Mouse (Mus musculus) lung, embryonic 14.5 days (tissue): ENCODE measurements around the gene Mras. TPM values are rescaled to one million over a fixed set of nuclear protein-coding genes. Genes with fewer than 3 reads are reported as not detected.

Experiments
- ATAC-seq: fragments of 200-750 bp; cut with Nextera tagmentation; 2 replicates; pipeline ENCODE4 v1.8.0; 2017; ENCODE audit warnings: mild to moderate bottlenecking, moderate TSS enrichment, moderate library complexity; ENCODE audit not compliant: insufficient read depth
- DNase-seq: peaks from one replicate; pipeline ENCODE4 v3.0.0-alpha.2; 2015
- H3K27ac ChIP-seq: fragments of 300-500 bp; sonication (generic); 2 replicates; pipeline ENCODE4 v1.5.1; 2014; ENCODE audit warnings: low read depth, mild to moderate bottlenecking, moderate library complexity
- H3K27me3 ChIP-seq: fragments of 300-500 bp; sonication (generic); 2 replicates; pipeline ENCODE4 v1.6.1; 2014; ENCODE audit warnings: low read length, control low read depth; ENCODE audit not compliant: insufficient read depth
- H3K36me3 ChIP-seq: fragments of 300-500 bp; sonication (generic); 2 replicates; pipeline ENCODE4 v1.6.1; 2014; ENCODE audit warnings: control low read depth; ENCODE audit not compliant: insufficient read depth
- H3K4me1 ChIP-seq: fragments of 300-500 bp; sonication (generic); 2 replicates; pipeline ENCODE4 v1.6.1; 2014; ENCODE audit warnings: antibody characterized with exemption, control low read depth; ENCODE audit not compliant: insufficient read depth
- H3K4me2 ChIP-seq: fragments of 300-500 bp; sonication (generic); 2 replicates; pipeline ENCODE4 v1.6.1; 2014; ENCODE audit warnings: mild to moderate bottlenecking
- H3K4me3 ChIP-seq: fragments of 300-500 bp; sonication (generic); 2 replicates; pipeline ENCODE4 v1.5.1; 2014; ENCODE audit warnings: low read depth, low read length
- H3K9ac ChIP-seq: fragments of 300-500 bp; sonication (generic); 2 replicates; pipeline ENCODE4 v1.6.1; 2014
- H3K9me3 ChIP-seq: fragments of 300-500 bp; sonication (generic); 2 replicates; pipeline ENCODE4 v1.6.1; 2016; ENCODE audit warnings: low read depth, low read length, control low read depth
- CTCF ChIP-seq: IDR thresholded peaks from 2 replicates; pipeline ENCODE4 v1.5.1; 2016; ENCODE audit warnings: antibody characterized with exemption, low read depth
- WGBS: fragments of 180-500 bp; shearing (Covaris S2); extraction: QIAGEN DNeasy Blood & Tissue Kit; methylation state at CpG from one replicate; pipeline ENCODE4 v1.1.7; 2014; 5-methylcytosine and 5-hydroxymethylcytosine counted together
- polyA plus RNA-seq: library from polyadenylated mRNA; unstranded; fragments of >200 nt; fragmentation: Nextera tagmentation; extraction: Ambion mirVana; gene quantifications from 2 replicates; pipeline ENCODE4 v1.2.1, GENCODE M21; 2014

The Mras gene
- polyA plus RNA-seq, 1 experiment from 2014 or later, result 12.2 TPM

DNA sequence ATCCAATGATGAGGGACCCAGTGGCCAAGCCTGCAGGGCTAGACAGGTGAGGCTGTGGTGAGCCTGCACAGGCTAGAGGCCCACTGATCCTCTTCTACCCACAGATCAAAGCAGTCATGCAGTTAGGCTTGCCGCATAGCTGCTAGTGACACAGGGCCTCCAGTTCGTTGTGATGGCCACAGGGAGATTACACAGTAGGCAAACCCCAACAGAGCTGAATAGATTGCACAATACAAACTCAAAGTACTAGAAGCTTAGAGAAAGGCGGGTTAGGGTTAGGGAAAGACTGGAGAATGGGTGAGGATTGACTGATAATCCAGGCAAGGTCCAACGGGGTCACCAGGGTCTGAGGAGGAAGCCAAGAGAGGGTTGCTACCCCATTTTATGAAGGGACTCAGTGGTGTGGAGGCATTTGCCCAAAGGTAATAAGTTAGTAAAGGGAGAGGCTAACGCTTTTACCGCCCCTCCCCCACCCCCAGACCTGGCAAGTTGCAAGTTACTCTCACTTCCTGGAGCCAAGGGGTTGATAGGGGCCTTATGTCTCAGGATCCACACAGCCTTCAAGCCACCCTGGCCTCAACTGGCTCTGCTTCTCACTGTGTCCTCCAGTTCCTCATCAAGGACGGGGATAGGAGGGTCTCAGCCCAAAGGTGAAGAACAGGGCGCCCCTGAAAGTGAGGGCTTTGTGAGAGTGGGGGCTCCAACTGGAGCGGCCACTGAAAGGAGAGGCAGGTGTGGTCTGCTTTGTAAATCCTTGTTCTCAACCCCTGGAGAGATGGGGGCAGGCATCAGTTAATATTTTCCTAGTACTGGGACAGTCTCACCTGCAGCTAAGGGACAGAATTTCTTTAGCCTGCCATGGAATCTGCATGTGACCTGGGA, 13.2 kb downstream of the Mras start:
- TF ChIP-seq CTCF, result no peak
- ATAC-seq (0 out of 2 replicates have a peak, but pooled peaks have one; percentile 9), DNase-seq (no peak)
- Histone ChIP-seq H3K4me1 (no peaks in the 10 kb centered on the region), H3K4me2 (no peak overlapping the region), H3K9ac (no peak overlapping the region), H3K36me3 (no peaks in the 10 kb centered on the region), H3K27ac (no peak overlapping the region), H3K27me3 (no peaks in the 10 kb centered on the region), H3K9me3 (no peaks in the 10 kb centered on the region), H3K4me3 (no peak overlapping the region)
- WGBS, result 58% methylated on average over 9 of the region's 9 CpGs

DNA sequence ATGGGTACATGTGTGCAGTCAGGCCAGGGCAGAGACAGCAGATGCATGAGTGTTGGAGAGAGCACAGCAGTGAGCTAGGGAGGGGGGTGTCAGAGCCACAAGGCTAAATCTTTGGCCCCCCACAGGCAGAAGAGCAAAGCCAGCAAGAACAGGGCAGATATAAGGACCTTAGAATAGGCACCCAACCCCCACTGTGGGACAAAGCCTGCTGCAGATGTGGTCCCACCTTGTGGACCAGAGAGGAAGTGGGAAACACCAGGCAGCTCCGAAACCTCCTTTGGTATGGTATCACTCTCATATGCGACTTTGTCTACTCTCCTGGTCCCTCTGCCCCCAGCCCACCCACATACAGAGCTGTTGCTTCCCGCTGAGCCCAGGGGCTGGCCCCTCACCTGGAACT, 15.3 kb downstream of the Mras start:
- WGBS, result 68% methylated on average over 3 of the region's 3 CpGs
- Histone ChIP-seq H3K9ac (no peak overlapping the region), H3K4me1 (no peaks in the 10 kb centered on the region), H3K27me3 (no peaks in the 10 kb centered on the region), H3K36me3 (no peaks in the 10 kb centered on the region), H3K27ac (no peak overlapping the region), H3K9me3 (no peaks in the 10 kb centered on the region), H3K4me3 (no peak overlapping the region), H3K4me2 (no peak overlapping the region)
- DNase-seq (no peak), ATAC-seq (no peak)
- no peak for TF ChIP-seq CTCF

DNA sequence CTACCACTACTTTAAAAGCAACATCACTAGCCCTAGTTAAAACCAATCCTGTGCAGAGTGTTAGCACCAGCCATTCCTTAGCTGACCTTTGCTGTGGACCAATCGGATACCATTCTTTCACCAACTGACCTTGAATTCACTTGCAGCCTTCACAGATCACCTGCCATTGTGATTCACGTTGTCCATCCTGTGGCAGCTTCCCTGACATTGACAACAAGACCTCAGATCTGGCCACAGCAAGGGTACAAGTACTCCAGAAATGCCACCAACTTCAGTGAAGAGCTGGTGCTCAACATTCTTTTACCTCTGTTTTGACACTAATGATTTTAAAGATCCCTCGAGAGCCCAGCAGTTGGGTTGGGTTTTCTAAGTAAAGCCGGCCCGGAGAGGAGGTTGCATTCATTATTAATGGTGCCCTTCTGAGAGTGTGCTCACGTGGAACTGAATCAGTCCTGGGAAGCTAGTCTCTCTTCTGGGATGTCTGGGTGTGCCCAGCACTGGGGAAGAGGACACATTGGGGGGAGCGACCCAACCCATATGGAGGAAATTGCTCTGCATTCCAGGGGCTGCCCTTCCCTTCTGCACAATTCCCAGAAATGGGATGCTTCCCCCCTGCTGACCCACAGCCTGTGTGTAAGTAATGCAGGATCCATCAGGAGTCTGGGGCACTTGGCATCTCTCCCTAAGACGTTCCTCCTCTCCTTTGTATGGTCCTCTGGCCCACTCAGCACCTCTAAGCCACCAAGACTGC, 17.1 kb downstream of the Mras start:
- no peaks in the 10 kb centered on the region for H3K36me3 ChIP-seq
- 69% methylated on average over 8 of the region's 8 CpGs for WGBS
- TF ChIP-seq CTCF, result no peak
- no peaks in the 10 kb centered on the region for H3K9me3 ChIP-seq
- no peak overlapping the region for H3K4me3 ChIP-seq
- DNase-seq (no peak), ATAC-seq (no peak; the same call in 1 of the 2 replicates)
- no peaks in the 10 kb centered on the region for H3K4me1 ChIP-seq
- H3K27me3 ChIP-seq, result no peaks in the 10 kb centered on the region
- H3K9ac ChIP-seq, result no peak overlapping the region
- H3K27ac ChIP-seq, result no peak overlapping the region
- no peak overlapping the region for H3K4me2 ChIP-seq

DNA sequence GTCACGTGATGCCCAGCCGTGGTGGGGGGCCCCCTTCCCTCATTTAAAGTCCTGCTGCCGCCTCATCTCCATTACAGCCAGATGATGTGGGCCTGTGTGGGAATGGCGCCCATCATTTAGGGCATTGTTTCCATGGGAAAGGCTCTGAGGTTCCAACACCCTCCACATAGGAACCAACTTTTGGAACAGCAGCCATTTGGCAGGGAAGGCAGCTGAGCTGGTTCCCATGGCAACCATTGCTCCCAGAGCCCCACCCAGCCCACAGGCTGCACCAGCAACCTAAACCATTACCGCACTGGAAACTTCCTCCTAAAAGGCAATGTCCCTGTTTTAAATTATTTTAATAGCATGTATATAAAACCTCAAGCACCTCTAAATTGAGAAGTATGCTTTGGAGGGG, 18.8 kb downstream of the Mras start:
- no peak overlapping the region for H3K4me2 ChIP-seq
- no peaks in the 10 kb centered on the region for H3K36me3 ChIP-seq
- H3K4me1 ChIP-seq, result no peaks in the 10 kb centered on the region
- H3K27ac ChIP-seq, result no peak overlapping the region
- ATAC-seq (no peak), DNase-seq (no peak)
- H3K9ac ChIP-seq, result no peak overlapping the region
- no peaks in the 10 kb centered on the region for H3K27me3 ChIP-seq
- no peak overlapping the region for H3K4me3 ChIP-seq
- WGBS, result 73% methylated on average over 5 of the region's 5 CpGs
- H3K9me3 ChIP-seq, result no peaks in the 10 kb centered on the region
- no peak for TF ChIP-seq CTCF

DNA sequence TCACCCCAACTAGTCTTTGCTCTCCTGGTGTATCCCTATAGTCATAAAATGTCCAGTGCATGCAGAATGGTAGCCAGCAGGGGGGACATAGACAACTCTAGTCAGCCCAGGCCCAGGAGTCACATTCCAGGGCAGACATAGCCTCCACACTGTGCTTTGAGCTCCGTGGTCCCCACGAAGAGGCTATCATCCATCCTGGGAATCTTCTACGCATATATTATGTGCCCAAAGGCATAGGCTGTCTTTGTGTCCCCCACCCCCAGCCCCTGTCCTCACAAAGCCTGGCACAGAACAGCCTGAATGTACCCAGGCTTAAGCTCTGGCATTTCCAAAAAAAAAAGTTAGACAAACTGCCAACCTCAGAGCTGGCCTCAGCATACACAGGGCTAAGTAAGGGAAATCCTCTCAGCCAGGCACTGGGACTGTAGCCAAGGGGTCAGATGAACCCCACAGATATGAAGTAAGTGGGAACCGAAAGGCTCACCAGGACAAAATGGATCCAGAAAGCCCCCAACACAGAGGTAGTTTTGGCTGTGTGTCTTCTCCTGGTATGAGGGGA, 19.8 kb downstream of the Mras start:
- no peak overlapping the region for H3K9ac ChIP-seq
- no peak overlapping the region for H3K27ac ChIP-seq
- ATAC-seq (peak; percentile 35; the same call in 1 of the 2 replicates), DNase-seq (no peak)
- no peak overlapping the region for H3K4me3 ChIP-seq
- TF ChIP-seq CTCF, result no peak
- no peaks in the 10 kb centered on the region for H3K27me3 ChIP-seq
- no peaks in the 10 kb centered on the region for H3K4me1 ChIP-seq
- H3K4me2 ChIP-seq, result no peak overlapping the region
- no peaks in the 10 kb centered on the region for H3K9me3 ChIP-seq
- 61% methylated on average over 4 of the region's 4 CpGs for WGBS
- no peaks in the 10 kb centered on the region for H3K36me3 ChIP-seq

DNA sequence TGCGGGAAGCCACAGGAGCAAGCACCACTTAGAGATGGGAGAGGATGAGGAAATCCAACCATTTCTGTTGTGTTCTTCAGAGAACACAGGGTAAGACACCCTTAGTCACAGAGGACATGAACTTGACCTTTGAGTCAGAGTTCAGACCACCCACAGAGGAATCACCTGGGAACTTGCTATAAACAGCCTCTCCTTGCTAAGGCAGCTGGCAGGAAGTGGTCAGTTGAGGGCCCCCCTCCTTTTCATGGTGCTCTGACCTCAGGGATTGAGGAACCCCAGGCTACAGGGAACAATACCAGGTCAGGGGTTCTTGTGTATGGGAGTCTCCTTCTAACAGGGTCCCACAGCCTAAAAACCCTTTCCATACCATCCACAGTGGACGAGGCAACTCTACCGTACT, 20.4 kb downstream of the Mras start:
- no peaks in the 10 kb centered on the region for H3K9me3 ChIP-seq
- WGBS, result 85% methylated on average over 3 of the region's 3 CpGs
- H3K9ac ChIP-seq, result no peak overlapping the region
- H3K4me3 ChIP-seq, result no peak overlapping the region
- ATAC-seq, result no peak
- no peaks in the 10 kb centered on the region for H3K27me3 ChIP-seq
- no peak for DNase-seq
- no peaks in the 10 kb centered on the region for H3K36me3 ChIP-seq
- no peaks in the 10 kb centered on the region for H3K4me1 ChIP-seq
- no peak for TF ChIP-seq CTCF
- no peak overlapping the region for H3K4me2 ChIP-seq
- H3K27ac ChIP-seq, result no peak overlapping the region

DNA sequence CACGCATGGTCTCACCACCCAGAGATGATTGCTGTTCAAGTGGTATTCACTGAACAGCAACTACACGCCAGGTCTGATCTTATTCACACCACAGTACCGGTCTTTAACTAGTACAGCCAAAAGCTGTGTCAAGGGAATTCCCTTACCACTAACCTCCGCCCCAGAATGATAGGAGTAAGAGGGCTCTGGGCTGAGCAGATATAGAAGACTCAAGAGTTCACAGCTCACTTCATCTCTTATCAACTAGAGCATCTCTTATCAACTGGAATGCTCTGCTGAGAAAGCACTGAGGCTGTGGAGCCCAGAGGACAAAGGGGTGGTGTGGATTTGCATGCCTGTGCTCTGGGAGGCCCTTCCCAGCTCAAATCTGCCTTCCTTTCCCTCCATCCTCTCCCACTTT, 25.4 kb downstream of the Mras start:
- WGBS, result 77% methylated on average over 4 of the region's 4 CpGs
- H3K27me3 ChIP-seq, result no peaks in the 10 kb centered on the region
- no peak overlapping the region for H3K9ac ChIP-seq
- no peak for ATAC-seq
- H3K4me1 ChIP-seq, result no peaks in the 10 kb centered on the region
- H3K4me2 ChIP-seq, result no peak overlapping the region
- no peak for TF ChIP-seq CTCF
- no peak overlapping the region for H3K27ac ChIP-seq
- H3K36me3 ChIP-seq, result no peaks in the 10 kb centered on the region
- H3K4me3 ChIP-seq, result no peak overlapping the region
- H3K9me3 ChIP-seq, result no peaks in the 10 kb centered on the region
- DNase-seq, result no peak
